Mouse (Mus musculus): ENCODE data around the gene Atp8b4. TPM values are rescaled to one million over a fixed set of nuclear protein-coding genes. Genes with fewer than 3 reads are reported as not detected.
A peak's percentile ranks its signal among the peaks of the same experiment; 100 is the strongest.

The Atp8b4 gene
- polyA plus RNA-seq, 1 experiment from 2014 or later, result 0.93 TPM

- Histone ChIP-seq H3K36me3 (replicated peaks) (no peaks in the 10 kb centered on the region), H3K4me2 (no peak overlapping the region), H3K27ac (no peak overlapping the region), H3K9me3 (no peaks in the 10 kb centered on the region), H3K27me3 (no peaks in the 10 kb centered on the region), H3K9ac (no peak overlapping the region), H3K4me1 (no peaks in the 10 kb centered on the region), H3K4me3 (replicated peaks) (no peak overlapping the region)
- ATAC-seq (ENCODE audit: low FRiP score), result peak; percentile 57; the same call in 1 of the 2 replicates
- 63% methylated on average over 5 of the region's 5 CpGs for WGBS
These were observed 7.8 kb downstream of the Atp8b4 start for GRCm38 (mm10) chr2:126492713-126493112.

- Histone ChIP-seq H3K4me3 (replicated peaks) (no peak overlapping the region), H3K27ac (no peak overlapping the region), H3K4me1 (no peaks in the 10 kb centered on the region), H3K9ac (no peak overlapping the region), H3K27me3 (no peaks in the 10 kb centered on the region), H3K9me3 (no peaks in the 10 kb centered on the region), H3K36me3 (replicated peaks) (no peaks in the 10 kb centered on the region), H3K4me2 (no peak overlapping the region)
- WGBS, result 87% methylated on average over 4 of the region's 4 CpGs
- no peak for ATAC-seq (ENCODE audit: low FRiP score)
These were observed 9.0 kb downstream of the Atp8b4 start for GRCm38 (mm10) chr2:126491446-126491845.

GRCm38 (mm10) chr2:126490573-126490972 lies 9.9 kb downstream of the Atp8b4 start:
- Histone ChIP-seq H3K4me1 (no peaks in the 10 kb centered on the region), H3K27ac (no peak overlapping the region), H3K4me2 (no peak overlapping the region), H3K27me3 (no peaks in the 10 kb centered on the region), H3K9me3 (no peaks in the 10 kb centered on the region), H3K36me3 (replicated peaks) (no peaks in the 10 kb centered on the region), H3K4me3 (replicated peaks) (no peak overlapping the region), H3K9ac (no peak overlapping the region)
- ATAC-seq (ENCODE audit: low FRiP score), result no peak
- 90% methylated on average over 9 of the region's 9 CpGs for WGBS

- Histone ChIP-seq H3K36me3 (replicated peaks) (no peaks in the 10 kb centered on the region), H3K9ac (no peak overlapping the region), H3K9me3 (no peaks in the 10 kb centered on the region), H3K27ac (no peak overlapping the region), H3K4me2 (no peak overlapping the region), H3K27me3 (no peaks in the 10 kb centered on the region), H3K4me1 (no peaks in the 10 kb centered on the region), H3K4me3 (replicated peaks) (no peak overlapping the region)
- WGBS, result 87% methylated on average over 11 of the region's 11 CpGs
- ATAC-seq (ENCODE audit: low FRiP score), result no peak
These were observed 15.0 kb downstream of the Atp8b4 start for GRCm38 (mm10) chr2:126485262-126486017.

GRCm38 (mm10) chr2:126483337-126483736 lies 17.1 kb downstream of the Atp8b4 start:
- Histone ChIP-seq H3K9ac (no peak overlapping the region), H3K4me3 (replicated peaks) (no peak overlapping the region), H3K9me3 (no peaks in the 10 kb centered on the region), H3K27me3 (no peaks in the 10 kb centered on the region), H3K36me3 (replicated peaks) (no peaks in the 10 kb centered on the region), H3K27ac (no peak overlapping the region), H3K4me2 (no peak overlapping the region), H3K4me1 (no peaks in the 10 kb centered on the region)
- WGBS, result 85% methylated on average over 6 of the region's 6 CpGs
- ATAC-seq (ENCODE audit: low FRiP score), result no peak

- Histone ChIP-seq H3K27me3 (no peaks in the 10 kb centered on the region), H3K9me3 (no peaks in the 10 kb centered on the region), H3K4me2 (no peak overlapping the region), H3K4me3 (replicated peaks) (no peak overlapping the region), H3K27ac (no peak overlapping the region), H3K9ac (no peak overlapping the region), H3K4me1 (no peaks in the 10 kb centered on the region), H3K36me3 (replicated peaks) (no peaks in the 10 kb centered on the region)
- no peak for ATAC-seq (ENCODE audit: low FRiP score)
- WGBS, result 92% methylated on average over 7 of the region's 7 CpGs
These were observed 22.9 kb downstream of the Atp8b4 start for GRCm38 (mm10) chr2:126477556-126477955.

- Histone ChIP-seq H3K27ac (no peak overlapping the region), H3K36me3 (replicated peaks) (no peaks in the 10 kb centered on the region), H3K9ac (no peak overlapping the region), H3K4me3 (replicated peaks) (no peak overlapping the region), H3K27me3 (no peaks in the 10 kb centered on the region), H3K4me2 (no peak overlapping the region), H3K4me1 (no peaks in the 10 kb centered on the region), H3K9me3 (no peaks in the 10 kb centered on the region)
- WGBS, result 90% methylated on average over 11 of the region's 11 CpGs
- no peak for ATAC-seq (ENCODE audit: low FRiP score)
These were observed 24.6 kb downstream of the Atp8b4 start for GRCm38 (mm10) chr2:126475681-126476410.

- H3K36me3 ChIP-seq (replicated peaks), result no peaks in the 10 kb centered on the region
- no peak overlapping the region for H3K27ac ChIP-seq
- no peak overlapping the region for H3K4me3 ChIP-seq (replicated peaks)
- no peaks in the 10 kb centered on the region for H3K9me3 ChIP-seq
- H3K4me2 ChIP-seq, result no peak overlapping the region
- 96% methylated on average over 6 of the region's 6 CpGs for whole genome bisulfite sequencing
- H3K4me1 ChIP-seq, result no peaks in the 10 kb centered on the region
- no peaks in the 10 kb centered on the region for H3K27me3 ChIP-seq
- no peak overlapping the region for H3K9ac ChIP-seq
- no peak for ATAC-seq (ENCODE audit: low FRiP score)
These were observed 26.5 kb downstream of the Atp8b4 start for GRCm38 (mm10) chr2:126474019-126474418.

- Histone ChIP-seq H3K9ac (no peak overlapping the region), H3K9me3 (no peaks in the 10 kb centered on the region), H3K36me3 (replicated peaks) (no peaks in the 10 kb centered on the region), H3K4me2 (no peak overlapping the region), H3K27me3 (no peaks in the 10 kb centered on the region), H3K4me1 (no peaks in the 10 kb centered on the region), H3K4me3 (replicated peaks) (no peak overlapping the region), H3K27ac (no peak overlapping the region)
- WGBS, result 79% methylated on average over 5 of the region's 5 CpGs
- ATAC-seq (ENCODE audit: low FRiP score), result no peak
These were observed 27.6 kb downstream of the Atp8b4 start for GRCm38 (mm10) chr2:126472836-126473235.

GRCm38 (mm10) chr2:126467790-126468189 lies 32.7 kb downstream of the Atp8b4 start:
- Histone ChIP-seq H3K9ac (no peak overlapping the region), H3K4me3 (replicated peaks) (no peak overlapping the region), H3K27ac (no peak overlapping the region), H3K36me3 (replicated peaks) (no peaks in the 10 kb centered on the region), H3K4me2 (no peak overlapping the region), H3K9me3 (no peaks in the 10 kb centered on the region), H3K4me1 (no peaks in the 10 kb centered on the region), H3K27me3 (no peaks in the 10 kb centered on the region)
- no peak for ATAC-seq (ENCODE audit: low FRiP score)
- 80% methylated on average over 4 of the region's 4 CpGs for WGBS

GRCm38 (mm10) chr2:126466391-126467134 lies 33.9 kb downstream of the Atp8b4 start:
- no peak for ATAC-seq (ENCODE audit: low FRiP score)
- Histone ChIP-seq H3K36me3 (replicated peaks) (no peaks in the 10 kb centered on the region), H3K27me3 (no peaks in the 10 kb centered on the region), H3K27ac (no peak overlapping the region), H3K4me2 (no peak overlapping the region), H3K9me3 (no peaks in the 10 kb centered on the region), H3K4me1 (no peaks in the 10 kb centered on the region), H3K4me3 (replicated peaks) (no peak overlapping the region), H3K9ac (no peak overlapping the region)
- WGBS, result 83% methylated on average over 13 of the region's 13 CpGs

GRCm38 (mm10) chr2:126458661-126459060 lies 41.8 kb downstream of the Atp8b4 start:
- H3K36me3 ChIP-seq (replicated peaks), result no peaks in the 10 kb centered on the region
- no peak overlapping the region for H3K4me2 ChIP-seq
- H3K9me3 ChIP-seq, result no peaks in the 10 kb centered on the region
- H3K4me3 ChIP-seq (replicated peaks), result no peak overlapping the region
- no peak overlapping the region for H3K9ac ChIP-seq
- H3K27me3 ChIP-seq, result no peaks in the 10 kb centered on the region
- no peak for ATAC-seq (ENCODE audit: low FRiP score)
- WGBS, result 96% methylated on average over 2 of the region's 2 CpGs
- no peaks in the 10 kb centered on the region for H3K4me1 ChIP-seq
- no peak overlapping the region for H3K27ac ChIP-seq

Data from forebrain, embryonic 12.5 days (tissue).